Mouse (Mus musculus): ENCODE data around the gene D1Ertd622e.

DNA sequence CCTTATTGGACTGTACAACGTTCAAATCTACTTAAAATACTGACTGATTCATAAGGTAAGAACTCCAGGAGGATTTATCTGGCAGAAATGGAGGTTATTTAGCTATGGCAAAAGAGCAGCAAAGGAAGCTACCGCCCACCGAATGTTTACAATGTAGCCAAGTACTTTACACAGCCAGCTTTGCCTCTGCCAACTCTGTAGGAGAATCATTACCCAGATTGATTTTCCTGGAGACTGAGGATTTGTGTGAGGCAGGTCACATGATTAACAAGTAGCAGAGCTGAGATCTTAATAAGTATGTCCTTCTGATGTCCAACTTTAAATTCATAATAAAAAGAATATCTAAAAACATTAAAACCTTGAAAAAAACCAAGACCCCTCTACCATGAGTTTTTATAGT is 48.6 kb upstream of the D1Ertd622e start:
- TF ChIP-seq ZNF384 (IDR thresholded peaks at IDR 0.05; ENCODE audit: low read depth, low read length), result no peak
- no peak for TF ChIP-seq HCFC1 (IDR thresholded peaks at IDR 0.05; ENCODE audit: borderline replicate concordance, insufficient read depth, low read length)
- TF ChIP-seq MAFK (IDR thresholded peaks at IDR 0.05; ENCODE audit: insufficient read depth, low read depth, low read length), result no peak
- TF ChIP-seq CHD2 (IDR thresholded peaks at IDR 0.05; ENCODE audit: low read depth, low read length), result no peak

All from ES-E14 (cell line).